Mouse (Mus musculus): Measurements from ENCODE around the gene Bicral.

DNA sequence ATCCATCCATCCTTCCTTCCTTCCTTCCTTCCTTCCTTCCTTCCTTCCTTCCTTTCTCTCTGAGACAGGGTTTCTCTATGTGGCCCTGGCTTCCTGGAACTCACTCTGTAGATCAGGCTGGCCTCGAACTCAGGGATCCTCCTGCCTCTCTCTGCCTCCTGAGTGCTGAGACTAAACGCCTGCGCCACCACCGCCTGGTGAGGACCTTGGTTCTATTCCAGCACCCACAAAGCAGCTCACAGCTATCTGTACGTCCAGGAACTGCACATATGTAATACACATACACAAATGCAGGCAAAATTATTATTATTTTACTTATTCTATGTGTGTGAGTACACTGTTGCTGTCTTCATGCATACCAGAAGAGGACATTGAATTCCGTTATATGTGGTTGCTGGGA is 26.5 kb upstream of the Bicral start:
- TF ChIP-seq POLR2A (IDR thresholded peaks at IDR 0.05; ENCODE audit: borderline replicate concordance, insufficient read depth, low read length) (no peak), CTCF (IDR thresholded peaks at IDR 0.05; ENCODE audit: borderline replicate concordance, insufficient read depth, low read depth, low read length) (no peak)

Measured in cerebellum, adult 2 months (tissue).